Mouse (Mus musculus): Measurements from ENCODE around the gene Cdk15. TPM values are rescaled to one million over a fixed set of nuclear protein-coding genes. Genes with fewer than 3 reads are reported as not detected.

Cdk15 gene
- polyA plus RNA-seq, 1 experiment from 2014 or later: not detected

DNA sequence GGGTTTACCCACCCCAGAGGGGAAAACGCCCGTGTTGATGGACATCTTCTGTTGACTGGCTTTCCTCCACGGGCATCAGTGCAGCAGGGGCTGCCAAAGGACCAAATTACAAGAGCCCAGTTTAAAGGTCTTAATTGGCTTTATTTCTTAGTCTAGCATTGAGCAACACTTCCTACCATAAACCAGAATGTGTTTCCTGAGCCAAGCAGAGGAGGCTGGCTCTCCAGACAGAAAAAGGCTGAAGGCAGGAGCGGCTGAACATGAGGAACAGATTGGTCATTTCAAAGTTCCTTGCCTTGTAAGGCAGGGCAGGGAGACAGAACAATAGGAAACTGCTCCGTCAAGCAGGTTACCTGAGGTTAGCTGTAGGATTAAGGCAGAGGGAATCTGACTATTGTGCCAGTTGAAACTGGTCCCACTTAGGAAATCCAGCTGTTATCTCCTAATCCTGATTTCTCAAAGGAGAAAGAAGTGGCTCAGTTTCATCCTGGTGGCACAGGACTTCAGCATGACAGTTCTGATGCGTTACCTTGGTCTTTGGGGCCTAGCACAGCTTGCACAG lies 126.4 kb downstream of the Cdk15 start:
- no peaks in the 10 kb centered on the region for H3K27me3 ChIP-seq
- H3K4me1 ChIP-seq (replicated peaks): peaks cover 6% of the 10 kb centered on the region
- no peak overlapping the region for H3K4me2 ChIP-seq
- no peak for DNase-seq
- H3K4me3 ChIP-seq (replicated peaks): no peak overlapping the region
- no peak for ATAC-seq (ENCODE audit: low read depth)
- 36% methylated on average over 6 of the region's 6 CpGs for WGBS (ENCODE audit: insufficient replicate concordance)
- H3K9ac ChIP-seq: no peak overlapping the region
- H3K27ac ChIP-seq: no peak overlapping the region
- no peaks in the 10 kb centered on the region for H3K36me3 ChIP-seq
- H3K9me3 ChIP-seq (replicated peaks): no peaks in the 10 kb centered on the region

DNA sequence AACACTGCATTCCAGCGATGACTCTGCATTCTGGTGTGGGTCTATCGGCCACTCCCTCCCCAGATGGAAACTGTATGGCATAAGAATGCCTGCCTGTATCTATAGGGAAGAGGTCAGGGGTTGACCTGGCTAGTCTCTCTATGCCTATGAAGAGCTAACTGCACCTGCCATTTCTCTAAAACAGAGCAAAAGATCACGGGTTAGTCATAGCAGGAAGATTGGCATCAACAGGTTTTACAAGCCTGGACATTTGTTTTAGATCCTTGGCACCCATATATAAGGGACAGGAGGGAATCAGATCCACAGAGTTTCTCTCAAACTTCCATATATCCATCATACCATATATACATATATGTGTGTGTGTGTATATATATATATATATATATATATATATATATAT lies 127.7 kb downstream of the Cdk15 start:
- Histone ChIP-seq H3K36me3 (no peaks in the 10 kb centered on the region), H3K4me3 (replicated peaks) (no peak overlapping the region), H3K9me3 (replicated peaks) (no peaks in the 10 kb centered on the region), H3K9ac (no peak overlapping the region), H3K27me3 (no peaks in the 10 kb centered on the region), H3K4me1 (replicated peaks) (peaks cover 6% of the 10 kb centered on the region), H3K27ac (no peak overlapping the region), H3K4me2 (no peak overlapping the region)
- ATAC-seq (ENCODE audit: low read depth): no peak
- no peak for DNase-seq
- WGBS (ENCODE audit: insufficient replicate concordance): 68% methylated on average over 3 of the region's 3 CpGs

DNA sequence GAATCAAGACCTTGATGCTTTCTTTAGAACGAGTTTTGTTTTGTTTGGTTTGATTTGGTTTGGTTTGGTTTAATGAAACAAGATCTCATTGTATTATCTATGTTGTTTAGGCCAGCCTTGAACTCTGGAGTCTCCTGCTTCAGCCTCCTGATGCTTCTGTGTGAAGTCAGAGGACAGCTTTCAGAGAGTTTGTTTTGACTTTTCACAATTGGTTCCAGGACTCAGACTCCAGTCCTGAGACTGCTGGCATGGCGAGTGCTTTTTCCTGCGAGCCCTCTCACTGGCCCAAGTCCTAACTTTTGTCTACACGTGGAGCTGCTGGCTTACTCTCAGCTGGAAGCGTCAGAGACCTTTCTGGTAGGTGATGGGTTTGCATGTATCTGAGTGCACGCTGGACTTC lies 128.9 kb downstream of the Cdk15 start:
- H3K4me1 ChIP-seq (replicated peaks): peaks cover 6% of the 10 kb centered on the region
- DNase-seq (no peak), ATAC-seq (ENCODE audit: low read depth) (no peak)
- no peaks in the 10 kb centered on the region for H3K36me3 ChIP-seq
- H3K9ac ChIP-seq: no peak overlapping the region
- H3K27me3 ChIP-seq: no peaks in the 10 kb centered on the region
- WGBS (ENCODE audit: insufficient replicate concordance): 67% methylated on average over 6 of the region's 6 CpGs
- no peak overlapping the region for H3K27ac ChIP-seq
- no peak overlapping the region for H3K4me2 ChIP-seq
- no peak overlapping the region for H3K4me3 ChIP-seq (replicated peaks)
- no peaks in the 10 kb centered on the region for H3K9me3 ChIP-seq (replicated peaks)

DNA sequence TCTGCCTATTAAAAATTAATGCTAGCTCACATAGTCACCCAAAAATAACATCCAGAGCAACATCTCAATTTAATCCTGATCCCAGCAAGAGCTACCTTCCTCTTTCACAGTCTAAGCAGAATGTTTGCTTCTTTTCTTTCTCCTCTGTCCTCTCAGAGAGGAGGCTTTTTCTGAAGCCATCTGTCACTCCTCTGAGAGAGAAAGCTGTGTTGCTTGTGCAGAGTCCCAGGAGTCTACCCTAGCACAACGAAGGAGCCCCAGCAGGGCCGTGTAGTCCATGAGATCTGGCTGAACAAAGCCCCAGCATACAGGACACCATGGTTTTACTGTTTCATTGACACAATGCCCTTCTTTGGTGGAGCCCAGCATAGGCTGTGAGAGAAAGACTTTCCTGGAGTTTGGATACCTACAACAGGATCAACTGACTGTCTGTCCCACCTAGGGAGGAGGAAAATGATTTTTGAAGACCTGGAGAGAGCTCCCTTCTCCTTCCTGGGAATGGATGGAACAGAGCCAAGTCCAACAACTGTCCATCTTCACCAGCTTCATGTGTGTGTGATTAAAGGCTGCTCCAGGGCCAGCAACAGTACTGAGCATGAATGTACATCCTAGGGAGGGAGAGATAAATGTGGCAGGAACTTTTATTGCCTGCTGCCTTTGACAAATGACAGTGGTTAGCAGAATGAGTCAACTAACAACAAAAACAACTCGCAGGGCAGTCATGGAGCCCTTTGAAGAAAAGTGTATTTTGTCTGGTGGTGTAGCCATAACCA lies 131.0 kb downstream of the Cdk15 start:
- Histone ChIP-seq H3K27ac (no peak overlapping the region), H3K4me2 (no peak overlapping the region), H3K27me3 (no peaks in the 10 kb centered on the region), H3K9ac (no peak overlapping the region), H3K9me3 (replicated peaks) (no peaks in the 10 kb centered on the region), H3K4me1 (replicated peaks) (peaks cover 5% of the 10 kb centered on the region), H3K4me3 (replicated peaks) (no peak overlapping the region), H3K36me3 (no peaks in the 10 kb centered on the region)
- 44% methylated on average over 3 of the region's 3 CpGs for WGBS (ENCODE audit: insufficient replicate concordance)
- ATAC-seq (ENCODE audit: low read depth) (no peak), DNase-seq (no peak)

DNA sequence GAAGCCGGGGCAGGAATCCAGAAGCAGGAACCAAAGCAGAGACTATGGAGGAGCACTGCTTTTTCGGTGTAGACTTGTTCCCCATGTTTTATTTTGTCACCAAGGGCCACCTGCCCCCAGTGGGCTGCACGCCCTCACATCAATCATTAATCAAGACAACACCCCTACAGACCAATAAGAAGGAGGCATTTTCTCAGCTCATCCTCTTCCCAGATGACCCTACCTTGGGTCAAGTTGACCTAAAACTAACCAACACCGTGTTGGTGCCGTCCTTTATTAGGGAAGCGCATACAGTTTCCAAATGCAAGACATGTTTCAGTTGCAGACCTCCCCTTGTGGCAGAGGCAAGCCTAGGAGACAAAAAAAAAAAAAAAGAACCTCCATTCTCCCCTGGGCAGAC lies 132.5 kb downstream of the Cdk15 start:
- Histone ChIP-seq H3K9me3 (replicated peaks) (no peaks in the 10 kb centered on the region), H3K4me3 (replicated peaks) (no peak overlapping the region), H3K27ac (no peak overlapping the region), H3K36me3 (no peaks in the 10 kb centered on the region), H3K27me3 (no peaks in the 10 kb centered on the region), H3K4me1 (replicated peaks) (peaks cover 4% of the 10 kb centered on the region; the same call in 1 of the 2 replicates), H3K4me2 (no peak overlapping the region), H3K9ac (no peak overlapping the region)
- ATAC-seq (ENCODE audit: low read depth) (no peak), DNase-seq (no peak)
- 72% methylated on average over 6 of the region's 6 CpGs for WGBS (ENCODE audit: insufficient replicate concordance)

DNA sequence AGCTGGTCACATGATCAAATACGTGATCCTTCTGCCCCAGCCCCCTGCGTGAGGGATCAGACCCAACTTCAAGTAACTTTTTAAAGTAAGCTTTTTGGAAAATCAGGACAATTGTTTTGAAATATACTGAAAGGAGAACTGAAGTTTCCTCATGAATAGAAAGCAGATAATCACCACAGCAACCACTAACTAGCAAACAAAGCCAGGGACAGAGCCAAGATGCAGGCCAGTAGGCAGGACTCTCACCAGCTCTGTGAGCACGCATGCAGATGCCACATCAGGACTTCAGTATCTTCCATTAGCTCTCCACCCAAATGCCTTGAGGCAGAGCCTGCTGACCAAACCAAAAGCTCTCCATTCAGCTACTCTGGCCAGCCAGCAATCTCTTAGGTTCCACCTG lies 135.0 kb downstream of the Cdk15 start:
- no peak overlapping the region for H3K4me2 ChIP-seq
- no peak overlapping the region for H3K9ac ChIP-seq
- H3K27ac ChIP-seq: no peak overlapping the region
- ATAC-seq (ENCODE audit: low read depth) (no peak), DNase-seq (no peak)
- H3K4me3 ChIP-seq (replicated peaks): no peak overlapping the region
- no peaks in the 10 kb centered on the region for H3K36me3 ChIP-seq
- no peaks in the 10 kb centered on the region for H3K9me3 ChIP-seq (replicated peaks)
- 63% methylated on average over 3 of the region's 3 CpGs for WGBS (ENCODE audit: insufficient replicate concordance)
- peaks cover 18% of the 10 kb centered on the region for H3K4me1 ChIP-seq (replicated peaks)
- no peaks in the 10 kb centered on the region for H3K27me3 ChIP-seq

DNA sequence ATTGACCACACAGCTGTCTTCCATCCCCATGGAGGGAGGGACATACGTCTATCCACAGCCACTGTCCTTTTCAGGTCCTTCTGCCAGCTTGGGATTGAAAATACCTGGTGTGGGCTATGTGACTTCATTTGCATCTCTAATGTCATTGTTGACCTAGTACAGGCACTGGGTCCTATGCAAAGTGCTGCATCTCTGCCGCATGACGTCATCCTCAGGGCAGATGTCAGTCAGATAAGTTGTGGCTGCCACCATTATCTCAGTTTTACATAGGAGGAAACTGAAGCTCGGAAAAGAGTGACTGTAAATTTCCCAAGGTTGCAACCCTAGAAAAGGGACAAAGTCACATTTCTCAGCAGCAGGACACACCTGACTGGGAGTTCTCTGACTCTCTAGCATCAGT lies 137.4 kb downstream of the Cdk15 start:
- no peak overlapping the region for H3K27ac ChIP-seq
- H3K9ac ChIP-seq: no peak overlapping the region
- 39% methylated on average over 4 of the region's 4 CpGs for WGBS (ENCODE audit: insufficient replicate concordance)
- no peaks in the 10 kb centered on the region for H3K36me3 ChIP-seq
- DNase-seq: no peak
- peaks cover 21% of the 10 kb centered on the region for H3K4me1 ChIP-seq (replicated peaks)
- H3K4me2 ChIP-seq: no peak overlapping the region
- no peaks in the 10 kb centered on the region for H3K27me3 ChIP-seq
- no peak overlapping the region for H3K4me3 ChIP-seq (replicated peaks)
- no peak for ATAC-seq (ENCODE audit: low read depth)
- no peaks in the 10 kb centered on the region for H3K9me3 ChIP-seq (replicated peaks)

DNA sequence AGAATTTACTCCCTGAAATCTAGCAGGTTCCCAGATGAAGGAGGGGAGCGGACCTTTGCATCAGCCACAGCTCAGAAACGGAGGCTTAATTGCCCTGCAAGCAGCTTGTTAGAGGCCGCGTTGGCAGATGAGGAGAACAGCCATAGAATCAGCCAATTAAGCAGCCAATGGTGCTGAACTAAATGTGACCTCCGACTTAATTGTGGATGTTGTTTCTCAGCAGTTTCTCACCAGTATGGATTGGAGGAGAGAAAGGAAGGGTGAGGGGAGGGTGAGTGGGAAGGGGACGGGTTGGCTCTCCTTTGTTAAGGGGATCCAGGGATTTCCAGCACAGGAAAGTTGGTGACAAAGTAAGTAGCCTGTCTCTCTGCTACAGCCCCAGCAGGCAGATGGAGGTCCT lies 137.9 kb downstream of the Cdk15 start:
- Histone ChIP-seq H3K9me3 (replicated peaks) (no peaks in the 10 kb centered on the region), H3K4me3 (replicated peaks) (no peak overlapping the region), H3K9ac (no peak overlapping the region), H3K4me1 (replicated peaks) (peaks cover 21% of the 10 kb centered on the region), H3K36me3 (no peaks in the 10 kb centered on the region), H3K27ac (no peak overlapping the region), H3K27me3 (no peaks in the 10 kb centered on the region), H3K4me2 (no peak overlapping the region)
- no peak for ATAC-seq (ENCODE audit: low read depth)
- WGBS (ENCODE audit: insufficient replicate concordance): 60% methylated on average over 6 of the region's 6 CpGs
- DNase-seq: no peak

DNA sequence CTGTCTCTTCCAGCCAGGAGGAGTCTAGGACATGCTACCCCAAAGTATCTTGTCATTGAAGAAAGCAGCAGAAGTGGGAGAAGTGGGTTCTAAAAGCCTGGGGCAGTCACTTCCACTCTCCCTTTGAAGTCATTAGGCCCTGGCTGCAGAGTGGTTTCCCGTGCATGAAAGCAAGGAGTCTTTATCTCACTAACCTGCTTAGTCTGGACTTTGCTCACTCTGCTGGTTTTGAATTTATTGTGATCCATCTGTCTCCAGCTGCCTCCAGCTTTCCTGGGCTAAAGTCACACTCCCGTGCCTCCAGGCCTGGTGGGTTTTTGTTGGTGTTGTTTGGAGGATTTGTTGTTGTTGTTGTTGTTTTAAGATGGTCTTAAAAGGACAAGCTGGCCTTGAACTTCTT lies 139.3 kb downstream of the Cdk15 start:
- Histone ChIP-seq H3K36me3 (no peaks in the 10 kb centered on the region), H3K27ac (no peak overlapping the region), H3K9ac (no peak overlapping the region), H3K4me1 (replicated peaks) (peaks cover 21% of the 10 kb centered on the region), H3K4me3 (replicated peaks) (no peak overlapping the region), H3K9me3 (replicated peaks) (no peaks in the 10 kb centered on the region), H3K4me2 (no peak overlapping the region), H3K27me3 (no peaks in the 10 kb centered on the region)
- WGBS (ENCODE audit: insufficient replicate concordance): 38% methylated on average over 2 of the region's 2 CpGs
- ATAC-seq (ENCODE audit: low read depth): no peak
- DNase-seq: no peak

DNA sequence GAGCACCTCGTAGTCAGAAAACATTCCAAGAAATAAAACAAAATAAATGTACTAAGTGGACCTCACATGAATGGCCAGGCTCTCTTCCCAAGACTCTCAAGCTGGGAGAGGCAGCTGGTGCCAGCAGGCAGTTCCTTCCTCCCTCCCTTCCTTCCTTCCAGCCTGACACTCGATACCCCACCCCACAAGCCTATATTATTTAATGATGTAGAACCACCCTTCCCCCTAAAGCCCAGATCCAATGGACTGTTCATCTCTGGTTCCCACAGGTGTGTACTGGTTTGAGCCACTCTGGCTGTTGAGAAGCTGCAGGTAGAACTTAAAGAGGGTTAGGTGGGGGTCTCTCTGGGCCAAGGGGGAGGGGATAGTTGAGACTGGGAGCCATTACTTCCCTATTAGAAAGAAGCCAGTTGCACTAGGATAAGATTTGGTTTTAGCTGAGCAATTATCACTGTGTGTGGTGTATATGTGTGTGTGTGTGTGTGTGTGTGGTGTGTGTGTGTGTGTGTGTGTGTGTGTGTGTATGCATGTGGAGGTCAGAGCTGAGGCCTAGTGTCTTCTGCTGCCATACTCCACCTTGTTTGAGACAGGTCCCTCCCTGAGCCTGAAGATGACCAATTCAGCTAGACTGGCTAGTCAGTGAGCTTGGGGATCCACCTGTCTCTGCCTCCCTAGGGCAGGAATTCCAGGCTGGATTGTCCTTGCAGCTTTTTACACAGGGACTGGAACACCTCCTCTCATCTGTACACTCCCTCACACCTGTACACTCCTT lies 143.0 kb downstream of the Cdk15 start:
- H3K4me3 ChIP-seq (replicated peaks): no peak overlapping the region
- DNase-seq (no peak), ATAC-seq (ENCODE audit: low read depth) (no peak)
- H3K9ac ChIP-seq: no peak overlapping the region
- H3K27me3 ChIP-seq: no peaks in the 10 kb centered on the region
- H3K4me1 ChIP-seq (replicated peaks): peaks cover 13% of the 10 kb centered on the region; the same call in 1 of the 2 replicates
- H3K27ac ChIP-seq: no peak overlapping the region
- H3K4me2 ChIP-seq: no peak overlapping the region
- no peaks in the 10 kb centered on the region for H3K36me3 ChIP-seq
- no peaks in the 10 kb centered on the region for H3K9me3 ChIP-seq (replicated peaks)
- WGBS (ENCODE audit: insufficient replicate concordance): 59% methylated on average over 2 of the region's 2 CpGs

DNA sequence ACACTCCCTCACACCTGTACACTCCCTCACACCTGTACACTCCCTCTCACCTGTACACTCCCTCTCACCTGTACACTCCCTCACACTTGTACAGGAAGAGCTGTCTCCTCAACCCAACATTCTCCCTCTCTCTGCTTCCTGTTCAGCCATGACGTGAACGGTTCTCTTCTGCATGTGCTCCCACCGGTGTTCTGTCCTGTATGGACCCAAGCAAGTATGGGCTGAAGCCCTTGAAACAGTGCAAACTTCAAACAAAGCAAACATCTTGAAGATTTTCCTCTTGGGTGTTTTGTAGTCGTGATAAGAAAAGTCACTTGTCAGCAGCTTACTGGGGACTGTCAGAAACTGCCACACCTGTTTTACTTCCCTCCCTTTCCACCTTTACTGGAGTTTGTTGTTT lies 144.5 kb downstream of the Cdk15 start:
- no peaks in the 10 kb centered on the region for H3K9me3 ChIP-seq (replicated peaks)
- no peak for DNase-seq
- H3K36me3 ChIP-seq: no peaks in the 10 kb centered on the region
- no peak overlapping the region for H3K4me2 ChIP-seq
- H3K27ac ChIP-seq: no peak overlapping the region
- no peaks in the 10 kb centered on the region for H3K27me3 ChIP-seq
- 0 out of 2 replicates have a peak, but pooled peaks cover 7% of the 10 kb centered on the region for H3K4me1 ChIP-seq (replicated peaks)
- no peak overlapping the region for H3K9ac ChIP-seq
- H3K4me3 ChIP-seq (replicated peaks): no peak overlapping the region
- 57% methylated on average over 4 of the region's 4 CpGs for WGBS (ENCODE audit: insufficient replicate concordance)
- no peak for ATAC-seq (ENCODE audit: low read depth)
